Mouse (Mus musculus) hindbrain, embryonic 14.5 days (tissue): ENCODE data around the gene Mcmbp. TPM values are rescaled to one million over a fixed set of nuclear protein-coding genes. Genes with fewer than 3 reads are reported as not detected.

Source experiments
- ATAC-seq: fragments of 200-750 bp; cut with Nextera tagmentation; 2 replicates; pipeline ENCODE4 v1.8.0; 2017; ENCODE audit warnings: moderate number of reproducible peaks, mild to moderate bottlenecking, moderate TSS enrichment, moderate library complexity; ENCODE audit not compliant: low FRiP score
- DNase-seq: peaks from one replicate; pipeline ENCODE4 v3.0.0-alpha.2; 2015; ENCODE audit warnings: low spot score
- H3K27ac ChIP-seq: fragments of 300-500 bp; sonication (generic); 2 replicates; pipeline ENCODE4 v1.5.1; 2014; ENCODE audit warnings: mild to moderate bottlenecking, moderate library complexity
- H3K27me3 ChIP-seq: fragments of 300-500 bp; sonication (generic); 2 replicates; pipeline ENCODE4 v1.6.1; 2014; ENCODE audit warnings: mild to moderate bottlenecking, low read length, mixed read lengths; ENCODE audit not compliant: control insufficient read depth, insufficient read depth
- H3K36me3 ChIP-seq: fragments of 300-500 bp; sonication (generic); replicated peaks from 2 replicates; pipeline ENCODE4 v1.6.1; 2014; ENCODE audit not compliant: control insufficient read depth, insufficient read depth
- H3K4me1 ChIP-seq: fragments of 300-500 bp; sonication (generic); replicated peaks from 2 replicates; pipeline ENCODE4 v1.6.1; 2014; ENCODE audit warnings: antibody characterized with exemption, low read length, mixed read lengths; ENCODE audit not compliant: control insufficient read depth, insufficient read depth
- H3K4me2 ChIP-seq: fragments of 300-500 bp; sonication (generic); replicated peaks from 2 replicates; pipeline ENCODE4 v1.6.1; 2014; ENCODE audit warnings: mild to moderate bottlenecking, moderate library complexity
- H3K4me3 ChIP-seq: fragments of 300-500 bp; sonication (generic); replicated peaks from 2 replicates; pipeline ENCODE4 v1.5.1; 2014; ENCODE audit warnings: mild to moderate bottlenecking, low read length
- H3K9ac ChIP-seq: fragments of 300-500 bp; sonication (generic); 2 replicates; pipeline ENCODE4 v1.6.1; 2014
- H3K9me3 ChIP-seq: fragments of 300-500 bp; sonication (generic); 2 replicates; pipeline ENCODE4 v1.6.1; 2016; ENCODE audit warnings: low read length; ENCODE audit not compliant: control insufficient read depth
- WGBS: fragments of 180-500 bp; shearing (Covaris S2); extraction: QIAGEN DNeasy Blood & Tissue Kit; methylation state at CpG from one replicate; pipeline ENCODE4 v1.1.7; 2014; 5-methylcytosine and 5-hydroxymethylcytosine counted together
- polyA plus RNA-seq: library from polyadenylated mRNA; unstranded; fragments of >200 nt; fragmentation: Nextera tagmentation; extraction: Ambion mirVana; gene quantifications from 2 replicates; pipeline ENCODE4 v1.2.1, GENCODE M21; 2014

Gene Mcmbp
- polyA plus RNA-seq, 1 experiment from 2014 or later: 52.2 TPM

- ATAC-seq (no peak), DNase-seq (no peak)
- Histone ChIP-seq H3K4me1 (no peaks in the 10 kb centered on the region), H3K4me2 (no peak overlapping the region), H3K4me3 (no peak overlapping the region), H3K27me3 (no peaks in the 10 kb centered on the region), H3K36me3 (peaks cover 19% of the 10 kb centered on the region), H3K27ac (no peak overlapping the region), H3K9me3 (no peaks in the 10 kb centered on the region), H3K9ac (no peak overlapping the region)
- 85% methylated on average over 8 of the region's 8 CpGs for WGBS
Measured at GRCm38 (mm10) chr7:128663906-128664305, 76.4 kb downstream of the Mcmbp start.

- 91% methylated on average over 1 of the region's 1 CpGs for WGBS
- no peak overlapping the region for H3K4me2 ChIP-seq
- no peak for DNase-seq
- no peaks in the 10 kb centered on the region for H3K36me3 ChIP-seq
- H3K27me3 ChIP-seq: no peaks in the 10 kb centered on the region
- no peak for ATAC-seq
- H3K9me3 ChIP-seq: no peaks in the 10 kb centered on the region
- no peak overlapping the region for H3K9ac ChIP-seq
- H3K4me1 ChIP-seq: no peaks in the 10 kb centered on the region
- H3K4me3 ChIP-seq: no peak overlapping the region
- no peak overlapping the region for H3K27ac ChIP-seq
Measured at GRCm38 (mm10) chr7:128656970-128657369, 83.3 kb downstream of the Mcmbp start.

Other genes starting within 250 kb of the Mcmbp start
- 2.9 and 3.4 TPM in 2 replicates for gene Bag3, start 216.9 kb downstream of the Mcmbp start, polyA plus RNA-seq
- gene Inpp5f, start 129.2 kb downstream of the Mcmbp start, polyA plus RNA-seq: 418 and 450 TPM in 2 replicates
- gene Sec23ip, start 4.4 kb upstream of the Mcmbp start, polyA plus RNA-seq: 34.8 and 37.7 TPM in 2 replicates